Mouse (Mus musculus): ENCODE measurements around the gene Gprc5b.

The Gprc5b gene

GRCm38 (mm10) chr7:118947241-118947640, 47.8 kb downstream of the Gprc5b start:
- no peak for DNase-seq

DNA sequence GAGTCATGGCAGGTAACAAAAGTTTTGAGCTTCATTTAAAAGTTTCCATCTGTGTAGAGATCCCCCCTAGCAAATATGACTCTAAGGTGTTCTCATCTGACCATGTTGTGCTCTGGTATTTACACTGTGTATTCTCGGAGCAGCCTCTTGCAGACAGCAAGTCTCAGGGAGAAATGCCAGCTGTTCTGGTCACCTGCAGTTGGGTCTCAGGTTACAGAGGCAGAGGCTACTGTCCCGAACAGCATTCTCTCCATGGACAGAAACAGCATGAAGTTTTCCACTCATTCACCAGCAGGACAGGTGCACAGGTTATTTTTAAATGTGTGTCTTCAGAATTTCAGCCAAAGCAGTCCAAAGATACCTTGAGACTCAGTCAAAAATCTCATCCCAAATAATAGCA, 50.1 kb downstream of the Gprc5b start:
- DNase-seq = no peak

DNA sequence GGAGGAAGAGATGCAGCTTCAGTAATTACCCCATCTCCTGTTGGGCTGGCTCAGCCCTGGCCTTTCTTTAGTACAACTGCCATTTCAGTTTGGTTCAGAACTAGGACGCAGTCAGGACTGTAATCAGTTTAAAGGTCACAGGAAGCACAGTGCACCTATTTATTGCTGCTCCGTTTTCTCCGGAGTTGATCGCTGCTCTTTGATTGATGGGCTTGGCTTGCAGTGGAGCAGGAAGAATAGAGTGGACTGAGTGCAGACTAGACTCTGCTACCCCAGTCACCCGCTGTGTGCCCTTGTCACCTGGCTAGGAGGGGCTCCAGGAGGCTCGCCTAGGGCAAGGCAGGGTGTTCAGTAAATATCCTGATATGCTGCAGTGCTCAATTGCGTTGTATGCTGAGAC, 51.8 kb downstream of the Gprc5b start:
- DNase-seq = no peak

GRCm38 (mm10) chr7:118942297-118942696, 52.7 kb downstream of the Gprc5b start:
- DNase-seq = no peak

DNA sequence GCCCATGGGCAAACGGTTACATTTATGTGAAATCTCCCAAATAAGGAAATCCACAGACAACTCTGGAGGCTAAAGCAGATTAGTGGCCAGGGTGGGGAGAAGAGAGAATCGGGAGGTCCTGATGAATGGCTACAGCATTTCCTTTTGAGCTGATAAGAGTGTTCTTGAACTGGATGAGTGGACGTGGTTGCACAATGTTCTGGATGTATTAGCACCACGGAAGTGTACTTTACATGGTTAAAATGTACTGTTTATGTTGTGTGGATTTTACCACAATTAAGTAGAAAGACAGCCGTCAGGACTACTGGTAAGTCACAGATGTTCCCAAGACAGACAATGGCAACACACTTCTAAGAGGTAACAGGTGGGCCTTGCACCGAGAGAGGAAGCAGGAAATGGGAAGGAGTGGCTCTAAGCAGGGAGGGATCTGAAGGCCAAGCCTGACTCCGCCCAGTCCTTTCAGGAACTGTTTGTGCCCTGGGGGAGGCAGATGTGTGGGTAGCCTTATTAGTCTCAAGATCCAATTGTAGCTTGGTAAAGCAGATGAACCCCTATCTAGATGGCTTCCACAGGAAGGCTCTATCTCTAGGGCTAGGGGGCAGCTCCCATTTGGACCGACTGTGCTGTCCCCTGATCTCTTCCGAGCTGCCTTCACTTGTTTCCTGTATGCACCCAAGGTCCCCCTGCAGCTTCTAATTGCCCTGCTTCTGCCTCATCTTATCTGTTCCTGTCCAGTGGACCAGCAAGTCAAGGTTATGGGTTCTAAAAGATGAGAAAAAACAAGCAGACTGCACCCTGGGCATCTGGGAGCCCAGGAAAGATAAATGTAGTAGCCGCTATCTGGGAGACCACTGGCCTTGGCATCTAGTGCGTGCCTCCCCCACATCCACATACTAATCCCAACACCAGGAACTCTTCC, 57.3 kb downstream of the Gprc5b start:
- DNase-seq = no peak

DNA sequence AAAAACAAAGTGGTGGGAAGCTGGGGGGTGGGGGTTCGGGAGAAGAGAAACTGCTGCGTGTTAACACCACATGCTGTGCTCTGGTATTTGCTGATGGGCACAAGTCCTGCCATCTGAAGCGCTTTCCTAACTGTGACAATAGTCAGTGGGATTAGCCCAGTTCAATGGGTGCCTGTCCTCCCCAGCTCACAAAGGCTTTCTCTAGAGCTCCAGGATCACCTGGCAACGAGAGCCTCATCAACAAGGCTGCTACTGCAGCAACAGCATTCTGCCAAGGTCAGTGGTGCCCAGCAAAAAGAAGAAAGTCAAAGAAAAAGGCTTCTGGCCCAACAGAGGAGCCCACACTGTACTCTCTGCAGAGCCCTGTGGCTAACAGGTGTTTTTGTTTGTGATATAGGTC, 58.2 kb downstream of the Gprc5b start:
- DNase-seq = no peak

DNA sequence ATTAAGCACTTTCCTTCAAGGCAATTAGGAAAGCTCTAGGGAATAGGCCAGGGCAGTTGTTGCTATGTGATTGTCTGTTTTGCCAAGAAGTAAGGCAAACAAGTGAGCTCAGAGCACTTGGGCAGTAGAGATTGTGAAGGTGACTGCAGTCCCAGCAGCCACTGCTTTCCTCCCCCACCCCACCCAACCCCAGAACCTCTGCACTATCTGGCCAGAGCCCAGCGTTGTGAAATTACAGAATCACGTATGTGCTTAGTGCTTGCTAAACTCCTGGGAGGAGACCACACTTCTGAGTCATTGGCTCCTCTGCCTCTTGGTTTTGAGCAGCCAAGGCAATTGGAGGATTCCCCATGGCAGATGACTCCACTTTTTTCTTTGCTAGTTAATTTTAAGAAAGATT, 59.7 kb downstream of the Gprc5b start:
- DNase-seq = no peak

DNA sequence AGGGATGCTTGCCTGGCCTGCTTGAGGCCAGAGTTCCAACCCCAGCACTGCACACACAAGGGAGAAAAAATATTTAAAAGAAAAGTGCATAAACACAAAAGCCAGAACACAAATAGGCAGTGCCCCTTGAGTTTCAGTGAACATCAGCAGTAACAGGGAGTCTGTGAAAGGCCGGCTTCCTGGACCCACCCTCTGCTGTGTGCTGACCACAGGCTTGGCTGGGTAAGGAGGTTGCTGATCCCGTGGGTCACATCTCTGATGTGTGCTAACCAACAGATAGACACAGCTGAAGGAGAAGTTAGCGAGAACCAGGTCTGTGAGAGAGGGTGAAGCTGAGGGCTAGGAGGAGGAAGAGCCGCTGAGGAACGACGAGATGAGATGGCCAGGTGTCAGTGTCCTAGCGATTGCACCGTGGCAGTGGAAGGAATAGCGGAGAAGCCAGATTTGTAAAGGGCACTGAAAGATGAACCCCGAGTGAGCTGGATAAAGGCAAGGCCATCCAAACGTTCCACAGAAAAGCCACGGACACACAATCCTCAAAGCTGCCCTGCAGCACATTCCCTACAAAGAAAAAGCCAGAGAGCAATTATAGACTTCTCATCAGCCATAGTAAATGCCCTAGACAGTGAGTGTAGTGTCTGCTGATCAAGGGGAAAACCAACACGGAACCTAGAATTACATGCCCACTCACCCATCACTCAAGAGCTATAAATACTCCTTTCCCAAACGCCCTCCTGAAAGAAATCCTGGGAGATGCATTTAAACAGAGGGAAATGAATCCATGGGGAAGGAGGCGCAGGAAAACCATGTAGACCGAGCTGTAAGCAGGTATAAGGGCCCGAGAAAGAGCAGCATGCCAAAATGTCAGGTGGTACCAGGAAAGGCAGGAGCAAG, 63.3 kb downstream of the Gprc5b start:
- no peak for DNase-seq

GRCm38 (mm10) chr7:118929601-118930311, 65.3 kb downstream of the Gprc5b start:
- peak; percentile 17 for DNase-seq

GRCm38 (mm10) chr7:118928916-118929315, 66.1 kb downstream of the Gprc5b start:
- no peak for DNase-seq

DNA sequence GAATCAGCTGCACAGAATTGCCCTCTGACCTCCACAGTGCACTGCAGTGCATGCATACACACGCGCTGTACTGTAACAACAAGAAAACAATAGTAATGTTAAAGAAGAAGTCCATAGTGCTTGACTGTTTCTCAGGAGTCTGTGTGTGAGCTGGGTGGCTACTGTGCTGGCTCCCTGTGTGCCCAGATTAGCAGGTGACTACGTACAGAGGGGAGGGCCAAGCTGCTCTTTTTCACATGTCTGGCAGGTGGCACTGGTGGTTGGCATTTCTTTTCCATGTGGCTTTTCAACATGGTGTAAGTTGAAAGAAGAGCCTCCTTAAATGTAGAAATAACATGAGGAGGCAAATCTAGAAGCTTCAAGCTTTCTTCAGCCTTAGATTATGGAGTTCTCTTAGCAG, 66.7 kb downstream of the Gprc5b start:
- no peak for DNase-seq

GRCm38 (mm10) chr7:118927279-118927678, 67.7 kb downstream of the Gprc5b start:
- no peak for DNase-seq

DNA sequence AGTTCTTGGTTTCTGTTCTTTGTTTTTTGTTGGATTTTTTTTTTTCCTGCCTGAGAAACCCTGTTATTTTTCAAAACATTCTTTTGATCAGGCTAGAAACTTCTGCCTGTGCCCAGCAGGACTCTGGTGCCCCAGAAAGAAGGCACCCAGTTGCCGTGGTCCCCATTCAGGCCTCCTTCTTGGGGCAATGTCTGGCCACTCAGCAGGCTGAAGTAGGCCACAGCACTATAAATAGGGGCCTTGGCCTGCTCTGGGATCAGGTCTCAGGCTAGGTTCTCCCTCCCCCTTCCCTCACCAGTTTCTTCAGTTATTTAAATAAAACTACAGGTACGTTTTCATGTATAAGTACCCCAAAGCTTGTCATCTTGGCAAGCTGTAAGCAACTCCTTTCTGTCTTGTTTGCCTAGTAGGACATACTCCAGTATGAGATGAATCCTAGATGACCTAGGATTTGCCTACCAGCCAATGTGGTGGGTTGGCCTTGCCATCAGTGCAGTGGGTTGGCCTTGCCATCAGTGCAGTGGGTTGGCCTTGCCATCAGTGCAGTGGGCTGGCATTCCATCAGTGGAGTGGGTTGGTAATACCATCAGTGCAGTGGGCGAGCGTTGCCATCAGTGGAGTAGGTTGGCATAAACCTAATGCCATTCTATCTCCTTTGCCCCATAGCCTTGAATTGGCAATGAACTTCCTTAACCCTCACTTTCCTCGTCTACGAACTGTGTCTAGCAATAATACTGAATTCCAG, 68.3 kb downstream of the Gprc5b start:
- no peak for DNase-seq

- no peak for DNase-seq
These were observed 69.5 kb downstream of the Gprc5b start for GRCm38 (mm10) chr7:118925547-118925946.

GRCm38 (mm10) chr7:118922441-118923202, 72.4 kb downstream of the Gprc5b start:
- no peak for DNase-seq
